Mouse (Mus musculus) liver, embryonic 18 days (tissue): ENCODE data around the gene Dchs2. TPM values are rescaled to one million over a fixed set of nuclear protein-coding genes. Genes with fewer than 3 reads are reported as not detected.

Source experiments
- polyA plus RNA-seq: library from polyadenylated mRNA; depleted of rRNA; stranded (reverse); fragments of >200 nt; gene quantifications from 2 replicates; pipeline ENCODE4 v1.2.3, GENCODE M21; 2012; rRNA removed

Gene Dchs2
- under 0.01 and 0.02 TPM in 2 replicates for polyA plus RNA-seq

GRCm38 (mm10) chr3:83127726-83128448 is at the start of gene Dchs2:
TSS of gene Dchs2 (plus strand) at chr3:83127948.

Other genes starting within 250 kb of the Dchs2 start
- 2.5 and 2.8 TPM in 2 replicates for gene Lrat, start 224.0 kb upstream of the Dchs2 start, polyA plus RNA-seq
- gene Fgg, start 120.2 kb upstream of the Dchs2 start, polyA plus RNA-seq, result 4,778 and 5,150 TPM in 2 replicates
- 3,597 and 3,810 TPM in 2 replicates for gene Fga, start 101.9 kb upstream of the Dchs2 start, polyA plus RNA-seq
- gene Fgb, start 78.1 kb upstream of the Dchs2 start, polyA plus RNA-seq, result 3,555 and 4,009 TPM in 2 replicates
- 42.0 and 47.9 TPM in 2 replicates for gene Plrg1, start 72.4 kb upstream of the Dchs2 start, polyA plus RNA-seq